Mouse (Mus musculus): ENCODE results near the gene Aif1.

The Aif1 gene

GRCm38 (mm10) chr17:35167794-35168193 lies 8.1 kb downstream of the Aif1 start:
- no peak for DNase-seq (ENCODE audit: low spot score in 2 of 2)

GRCm38 (mm10) chr17:35166352-35167035 lies 9.4 kb downstream of the Aif1 start:
- peak; percentile 47 to 80 for DNase-seq (ENCODE audit: low spot score in 2 of 2)

- no peak for DNase-seq (ENCODE audit: low spot score in 2 of 2)
These were observed 10.3 kb downstream of the Aif1 start for GRCm38 (mm10) chr17:35165451-35166155.

GRCm38 (mm10) chr17:35164568-35165450 lies 11.1 kb downstream of the Aif1 start, which contains the start of gene Prrc2a:
Prrc2a (minus strand) TSS chr17:35164897.
- DNase-seq (ENCODE audit: low spot score in 2 of 2): peak; percentile 95 to 96

- no peak for DNase-seq (ENCODE audit: low spot score in 2 of 2)
These were observed 11.7 kb downstream of the Aif1 start for GRCm38 (mm10) chr17:35164218-35164567.

- peak in 1 of 2 experiments; percentile 34 for DNase-seq (ENCODE audit: low spot score in 2 of 2)
These were observed 12.4 kb downstream of the Aif1 start for GRCm38 (mm10) chr17:35163326-35164081.

- no peak for DNase-seq (ENCODE audit: low spot score in 2 of 2)
These were observed 13.1 kb downstream of the Aif1 start for GRCm38 (mm10) chr17:35162730-35163129.

GRCm38 (mm10) chr17:35162121-35162520 lies 13.7 kb downstream of the Aif1 start:
- no peak for DNase-seq (ENCODE audit: low spot score in 2 of 2)

- DNase-seq (ENCODE audit: low spot score in 2 of 2): no peak
These were observed 14.4 kb downstream of the Aif1 start for GRCm38 (mm10) chr17:35161421-35161820.

- DNase-seq (ENCODE audit: low spot score in 2 of 2): no peak
These were observed 16.2 kb downstream of the Aif1 start for GRCm38 (mm10) chr17:35159638-35160037.

GRCm38 (mm10) chr17:35158850-35159593 lies 16.8 kb downstream of the Aif1 start:
- no peak for DNase-seq (ENCODE audit: low spot score in 2 of 2)

GRCm38 (mm10) chr17:35157661-35158175 lies 18.1 kb downstream of the Aif1 start:
- no peak for DNase-seq (ENCODE audit: low spot score in 2 of 2)

GRCm38 (mm10) chr17:35157254-35157653 lies 18.6 kb downstream of the Aif1 start:
- DNase-seq (ENCODE audit: low spot score in 2 of 2): no peak

- DNase-seq (ENCODE audit: low spot score in 2 of 2): no peak
These were observed 19.2 kb downstream of the Aif1 start for GRCm38 (mm10) chr17:35156461-35157200.

GRCm38 (mm10) chr17:35155451-35155850 lies 20.4 kb downstream of the Aif1 start:
- DNase-seq (ENCODE audit: low spot score in 2 of 2): no peak

- DNase-seq (ENCODE audit: low spot score in 2 of 2): no peak
These were observed 21.3 kb downstream of the Aif1 start for GRCm38 (mm10) chr17:35154616-35155015.

GRCm38 (mm10) chr17:35153931-35154330 lies 21.9 kb downstream of the Aif1 start:
- DNase-seq (ENCODE audit: low spot score in 2 of 2): no peak

GRCm38 (mm10) chr17:35153077-35153476 lies 22.8 kb downstream of the Aif1 start:
- DNase-seq (ENCODE audit: low spot score in 2 of 2): no peak

GRCm38 (mm10) chr17:35152121-35152520 lies 23.7 kb downstream of the Aif1 start:
- no peak for DNase-seq (ENCODE audit: low spot score in 2 of 2)

Measured in spleen, postnatal 10 days (tissue).